Mouse (Mus musculus): ENCODE results near the gene Lage3. TPM values are rescaled to one million over a fixed set of nuclear protein-coding genes. Genes with fewer than 3 reads are reported as not detected.
A peak's percentile ranks its signal among the peaks of the same experiment; 100 is the strongest.
"Not testable (repeated sequence)": the region's sequence is repeated elsewhere in the genome, so short reads cannot be mapped to it uniquely, and the experiment has no call there.

The Lage3 gene
- polyA plus RNA-seq (2012; rRNA removed) = 31.8 and 42.1 TPM in 2 replicates

GRCm38 (mm10) chrX:74353467-74353770 lies at the start of gene Lage3:
Lage3 (minus strand) TSS chrX:74353618.
- Histone ChIP-seq H3K4me3 (replicated peaks; ENCODE audit: extremely low read depth, low read depth, low read length) (peak within 1 kb of the TSS; percentile 65), H3K4me1 (ENCODE audit: control insufficient read depth, insufficient read depth, low read length) (peaks cover 5% of the 10 kb centered on the region)
- WGBS = 38% methylated on average over 17 of the region's 22 CpGs
- DNase-seq = peak; percentile 69
- TF ChIP-seq POLR2A (IDR thresholded peaks at IDR 0.05; ENCODE audit: borderline replicate concordance, extremely low read depth, low read depth, low read length) (peak; percentile 73; the same call in 1 of the 2 replicates), CTCF (IDR thresholded peaks at IDR 0.05; ENCODE audit: insufficient read depth, low read length) (no peak)

GRCm38 (mm10) chrX:74400136-74400535 lies 46.7 kb upstream of the Lage3 start:
- DNase-seq = no peak
- H3K4me1 ChIP-seq (ENCODE audit: control insufficient read depth, insufficient read depth, low read length) = no peaks in the 10 kb centered on the region
- 82% methylated on average over 3 of the region's 3 CpGs for WGBS
- TF ChIP-seq CTCF (IDR thresholded peaks at IDR 0.05; ENCODE audit: insufficient read depth, low read length) = no peak
- no peak for TF ChIP-seq POLR2A (IDR thresholded peaks at IDR 0.05; ENCODE audit: borderline replicate concordance, extremely low read depth, low read depth, low read length)
- H3K4me3 ChIP-seq (replicated peaks; ENCODE audit: extremely low read depth, low read depth, low read length) = no peak overlapping the region

GRCm38 (mm10) chrX:74392535-74393443 lies 39.4 kb upstream of the Lage3 start, which contains the start of the genes Fam3a and Ikbkg:
Fam3a (minus strand) TSS chrX:74393272.
Ikbkg (plus strand) TSS chrX:74393290.
- H3K4me3 ChIP-seq (replicated peaks; ENCODE audit: extremely low read depth, low read depth, low read length) = peak within 1 kb of the TSS; percentile 78
- WGBS = 30% methylated on average over 30 of the region's 30 CpGs
- peak; percentile 64 for DNase-seq
- no peaks in the 10 kb centered on the region; the same call in 1 of the 2 replicates for H3K4me1 ChIP-seq (ENCODE audit: control insufficient read depth, insufficient read depth, low read length)
- TF ChIP-seq POLR2A (IDR thresholded peaks at IDR 0.05; ENCODE audit: borderline replicate concordance, extremely low read depth, low read depth, low read length) (peak; percentile 88; the same call in 1 of the 2 replicates), CTCF (IDR thresholded peaks at IDR 0.05; ENCODE audit: insufficient read depth, low read length) (no peak)

GRCm38 (mm10) chrX:74388153-74388552 lies 34.7 kb upstream of the Lage3 start:
- Histone ChIP-seq H3K4me1 (ENCODE audit: control insufficient read depth, insufficient read depth, low read length) (no peaks in the 10 kb centered on the region; the same call in 1 of the 2 replicates), H3K4me3 (replicated peaks; ENCODE audit: extremely low read depth, low read depth, low read length) (no peak overlapping the region)
- TF ChIP-seq CTCF (IDR thresholded peaks at IDR 0.05; ENCODE audit: insufficient read depth, low read length) (no peak), POLR2A (IDR thresholded peaks at IDR 0.05; ENCODE audit: borderline replicate concordance, extremely low read depth, low read depth, low read length) (no peak)
- DNase-seq = no peak

- Histone ChIP-seq H3K4me3 (replicated peaks; ENCODE audit: extremely low read depth, low read depth, low read length) (no peak overlapping the region), H3K4me1 (ENCODE audit: control insufficient read depth, insufficient read depth, low read length) (no peaks in the 10 kb centered on the region)
- 84% methylated on average over 2 of the region's 2 CpGs for WGBS
- no peak for DNase-seq
- TF ChIP-seq CTCF (IDR thresholded peaks at IDR 0.05; ENCODE audit: insufficient read depth, low read length) = no peak
- no peak for TF ChIP-seq POLR2A (IDR thresholded peaks at IDR 0.05; ENCODE audit: borderline replicate concordance, extremely low read depth, low read depth, low read length)
These were observed 31.0 kb upstream of the Lage3 start for GRCm38 (mm10) chrX:74384451-74384850.

GRCm38 (mm10) chrX:74372888-74373549 lies 19.6 kb upstream of the Lage3 start, which contains the start of the genes Ubl4a and Slc10a3:
Ubl4a (minus strand) TSS chrX:74373218.
Slc10a3 (minus strand) TSS chrX:74373349.
- Histone ChIP-seq H3K4me1 (ENCODE audit: control insufficient read depth, insufficient read depth, low read length) (peaks cover 2% of the 10 kb centered on the region; the same call in 1 of the 2 replicates), H3K4me3 (replicated peaks; ENCODE audit: extremely low read depth, low read depth, low read length) (peak within 1 kb of the TSS; percentile 73)
- DNase-seq = peak; percentile 82
- no peak for TF ChIP-seq CTCF (IDR thresholded peaks at IDR 0.05; ENCODE audit: insufficient read depth, low read length)
- TF ChIP-seq POLR2A (IDR thresholded peaks at IDR 0.05; ENCODE audit: borderline replicate concordance, extremely low read depth, low read depth, low read length) = peak; percentile 78; the same call in 1 of the 2 replicates
- WGBS = 29% methylated on average over 32 of the region's 32 CpGs

GRCm38 (mm10) chrX:74368209-74368909 lies 14.9 kb upstream of the Lage3 start:
- peak overlapping the region; percentile 65 for H3K4me3 ChIP-seq (replicated peaks; ENCODE audit: extremely low read depth, low read depth, low read length)
- DNase-seq = peak; percentile 64
- peak; percentile 47; the same call in 1 of the 2 replicates for TF ChIP-seq POLR2A (IDR thresholded peaks at IDR 0.05; ENCODE audit: borderline replicate concordance, extremely low read depth, low read depth, low read length)
- no peak for TF ChIP-seq CTCF (IDR thresholded peaks at IDR 0.05; ENCODE audit: insufficient read depth, low read length)
- 27% methylated on average over 47 of the region's 49 CpGs for WGBS
- peaks cover 3% of the 10 kb centered on the region; the same call in 1 of the 2 replicates for H3K4me1 ChIP-seq (ENCODE audit: control insufficient read depth, insufficient read depth, low read length)

- peak overlapping the region; percentile 63 for H3K4me3 ChIP-seq (replicated peaks; ENCODE audit: extremely low read depth, low read depth, low read length)
- TF ChIP-seq CTCF (IDR thresholded peaks at IDR 0.05; ENCODE audit: insufficient read depth, low read length) (no peak), POLR2A (IDR thresholded peaks at IDR 0.05; ENCODE audit: borderline replicate concordance, extremely low read depth, low read depth, low read length) (no peak)
- 62% methylated on average over 10 of the region's 10 CpGs for WGBS
- DNase-seq = no peak
- H3K4me1 ChIP-seq (ENCODE audit: control insufficient read depth, insufficient read depth, low read length) = peaks cover 3% of the 10 kb centered on the region; the same call in 1 of the 2 replicates
These were observed 14.1 kb upstream of the Lage3 start for GRCm38 (mm10) chrX:74367512-74367911.

- TF ChIP-seq CTCF (IDR thresholded peaks at IDR 0.05; ENCODE audit: insufficient read depth, low read length) = no peak
- TF ChIP-seq POLR2A (IDR thresholded peaks at IDR 0.05; ENCODE audit: borderline replicate concordance, extremely low read depth, low read depth, low read length) = no peak
- Histone ChIP-seq H3K4me3 (replicated peaks; ENCODE audit: extremely low read depth, low read depth, low read length) (no peak overlapping the region), H3K4me1 (ENCODE audit: control insufficient read depth, insufficient read depth, low read length) (no peaks in the 10 kb centered on the region)
- 42% methylated on average over 11 of the region's 11 CpGs for WGBS
- DNase-seq = peak; percentile 11
These were observed 5.8 kb upstream of the Lage3 start for GRCm38 (mm10) chrX:74359171-74359570.

GRCm38 (mm10) chrX:74357069-74357468 lies 3.7 kb upstream of the Lage3 start:
- DNase-seq; H3K4me1 ChIP-seq (ENCODE audit: control insufficient read depth, insufficient read depth, low read length); H3K4me3 ChIP-seq (replicated peaks; ENCODE audit: extremely low read depth, low read depth, low read length): not testable (repeated sequence)
- 88% methylated on average over 3 of the region's 3 CpGs for WGBS
